Mouse (Mus musculus) hematopoietic multipotent progenitor cell, adult 10-12 weeks (in vitro differentiated cells): Measurements from ENCODE around the gene Slc5a7. TPM values are rescaled to one million over a fixed set of nuclear protein-coding genes. Genes with fewer than 3 reads are reported as not detected.

Experiments
- polyA plus RNA-seq: library from polyadenylated mRNA; stranded (reverse); fragments of >175 nt; gene quantifications from 2 replicates; pipeline ENCODE4 v1.2.3, GENCODE M21; 2012; ENCODE audit warnings: low replicate concordance

Gene Slc5a7
- polyA plus RNA-seq, result not detected in 2 replicates

GRCm38 (mm10) chr17:54298934-54299333, at the start of gene Slc5a7:
Gene Slc5a7, minus strand, starts transcription at chr17:54299034.

